Mouse (Mus musculus): ENCODE results near the gene Epb41. TPM values are rescaled to one million over a fixed set of nuclear protein-coding genes. Genes with fewer than 3 reads are reported as not detected.

Gene Epb41
- polyA plus RNA-seq, 1 experiment from 2014 or later: 125 TPM

DNA sequence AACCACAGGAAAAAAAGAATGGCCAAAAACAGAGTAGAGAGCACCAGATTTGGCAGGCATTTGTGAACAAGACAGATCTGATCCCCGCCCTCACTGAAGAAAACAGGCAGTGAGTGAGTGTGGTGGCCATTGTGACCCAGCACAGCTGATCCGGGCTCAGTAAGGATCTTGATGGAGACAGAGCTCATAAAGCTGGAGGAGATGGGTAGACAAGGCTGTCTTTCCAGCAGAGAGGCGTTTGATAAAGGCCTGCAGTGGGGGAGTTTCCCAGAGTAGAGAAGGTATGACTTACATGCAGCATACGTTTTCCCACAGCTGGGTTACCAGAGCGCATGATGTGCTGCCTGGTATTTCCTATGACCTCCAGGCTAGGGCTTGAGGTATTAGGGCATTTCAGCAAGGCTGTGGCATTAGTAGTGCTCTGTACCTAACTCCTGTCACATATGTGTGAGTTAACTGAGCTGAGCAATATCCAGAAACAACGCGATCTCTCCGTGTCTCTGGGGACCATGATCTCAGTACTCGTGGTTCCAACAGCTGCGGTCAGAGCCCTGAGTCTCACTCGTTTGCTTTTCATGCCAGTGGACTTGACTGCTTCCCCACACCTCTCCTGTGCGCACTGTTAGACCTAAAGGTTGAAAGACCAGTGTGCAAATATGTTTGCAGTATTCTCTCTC, 176.5 kb downstream of the Epb41 start:
- no peak overlapping the region for H3K9ac ChIP-seq
- H3K27me3 ChIP-seq: no peaks in the 10 kb centered on the region
- H3K4me3 ChIP-seq: no peak overlapping the region
- no peak overlapping the region for H3K27ac ChIP-seq
- WGBS: 87% methylated on average over 12 of the region's 12 CpGs
- ATAC-seq (ENCODE audit: insufficient number of reproducible peaks, insufficient read depth, low FRiP score, low TSS enrichment): no peak
- H3K9me3 ChIP-seq: no peaks in the 10 kb centered on the region
- no peaks in the 10 kb centered on the region for H3K4me1 ChIP-seq
- H3K4me2 ChIP-seq (replicated peaks): no peak overlapping the region
- H3K36me3 ChIP-seq: peaks cover 74% of the 10 kb centered on the region

DNA sequence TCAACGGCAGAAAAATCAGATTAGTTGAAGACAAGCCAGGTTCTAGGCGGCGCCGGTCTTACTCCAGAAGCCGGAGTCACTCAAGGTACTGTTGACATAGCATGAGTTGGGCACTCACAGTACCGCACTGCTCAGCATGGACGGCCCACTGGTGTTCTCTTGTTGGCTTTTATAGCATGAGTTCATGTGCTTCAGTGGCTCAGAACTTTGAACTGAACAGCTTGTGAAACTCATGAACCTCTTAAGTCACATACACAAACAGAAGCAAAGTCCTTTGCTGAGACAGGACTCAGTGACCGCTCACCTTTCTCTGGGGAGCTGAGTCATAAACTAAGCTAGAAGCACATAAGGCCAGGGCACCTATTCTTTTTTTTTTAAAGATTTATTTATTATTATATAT, 177.3 kb downstream of the Epb41 start:
- Histone ChIP-seq H3K9ac (no peak overlapping the region), H3K4me1 (no peaks in the 10 kb centered on the region), H3K9me3 (no peaks in the 10 kb centered on the region), H3K27me3 (no peaks in the 10 kb centered on the region), H3K27ac (no peak overlapping the region), H3K4me3 (no peak overlapping the region), H3K4me2 (replicated peaks) (no peak overlapping the region), H3K36me3 (peaks cover 82% of the 10 kb centered on the region)
- ATAC-seq (ENCODE audit: insufficient number of reproducible peaks, insufficient read depth, low FRiP score, low TSS enrichment): no peak
- WGBS: 97% methylated on average over 8 of the region's 8 CpGs

DNA sequence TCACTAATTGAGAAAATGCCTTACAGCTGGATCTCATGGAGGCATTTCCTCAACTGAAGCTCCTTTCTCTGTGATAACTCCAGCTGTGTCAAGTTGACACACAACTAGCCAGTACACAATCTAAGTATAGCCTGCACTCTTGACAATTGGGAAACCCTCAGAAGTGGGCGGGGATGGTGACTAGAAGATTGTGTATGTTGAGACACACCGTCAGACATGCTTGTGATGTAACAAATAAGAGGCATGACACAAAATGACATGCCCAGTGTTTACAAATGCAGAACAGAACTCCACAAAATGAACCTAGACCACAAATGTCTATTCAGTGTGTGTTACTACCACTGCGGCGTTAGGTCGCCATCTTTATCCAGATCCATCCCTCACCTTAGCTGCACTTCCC, 178.0 kb downstream of the Epb41 start:
- Histone ChIP-seq H3K27ac (no peak overlapping the region), H3K4me2 (replicated peaks) (no peak overlapping the region), H3K4me3 (no peak overlapping the region), H3K9ac (no peak overlapping the region), H3K9me3 (no peaks in the 10 kb centered on the region), H3K4me1 (no peaks in the 10 kb centered on the region), H3K27me3 (no peaks in the 10 kb centered on the region), H3K36me3 (peaks cover 83% of the 10 kb centered on the region)
- no peak for ATAC-seq (ENCODE audit: insufficient number of reproducible peaks, insufficient read depth, low FRiP score, low TSS enrichment)
- WGBS: 89% methylated on average over 5 of the region's 5 CpGs

DNA sequence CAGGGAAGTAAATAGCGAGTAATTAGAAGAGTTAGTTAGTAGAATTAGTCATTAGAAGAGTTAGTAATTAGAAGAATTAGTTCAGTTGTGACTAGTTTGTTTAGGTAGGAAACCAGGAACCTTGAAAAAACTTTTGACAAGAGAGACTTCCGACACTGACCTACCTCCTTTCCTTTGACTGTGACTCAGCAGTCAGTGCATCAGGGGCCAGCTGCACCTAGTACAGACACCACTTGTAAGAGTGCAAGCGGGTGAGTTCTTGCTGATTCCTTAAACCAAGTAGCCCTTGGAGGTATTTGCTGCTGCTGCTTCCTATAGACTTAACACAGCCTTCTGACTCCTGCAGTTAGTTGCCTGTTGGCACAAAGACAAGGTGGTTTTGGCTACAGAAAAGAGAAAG, 184.4 kb downstream of the Epb41 start:
- Histone ChIP-seq H3K4me3 (no peak overlapping the region), H3K4me2 (replicated peaks) (no peak overlapping the region), H3K27me3 (no peaks in the 10 kb centered on the region), H3K36me3 (peaks cover 52% of the 10 kb centered on the region), H3K9me3 (no peaks in the 10 kb centered on the region), H3K9ac (no peak overlapping the region), H3K27ac (no peak overlapping the region), H3K4me1 (no peaks in the 10 kb centered on the region)
- 89% methylated on average over 3 of the region's 3 CpGs for WGBS
- no peak for ATAC-seq (ENCODE audit: insufficient number of reproducible peaks, insufficient read depth, low FRiP score, low TSS enrichment)

DNA sequence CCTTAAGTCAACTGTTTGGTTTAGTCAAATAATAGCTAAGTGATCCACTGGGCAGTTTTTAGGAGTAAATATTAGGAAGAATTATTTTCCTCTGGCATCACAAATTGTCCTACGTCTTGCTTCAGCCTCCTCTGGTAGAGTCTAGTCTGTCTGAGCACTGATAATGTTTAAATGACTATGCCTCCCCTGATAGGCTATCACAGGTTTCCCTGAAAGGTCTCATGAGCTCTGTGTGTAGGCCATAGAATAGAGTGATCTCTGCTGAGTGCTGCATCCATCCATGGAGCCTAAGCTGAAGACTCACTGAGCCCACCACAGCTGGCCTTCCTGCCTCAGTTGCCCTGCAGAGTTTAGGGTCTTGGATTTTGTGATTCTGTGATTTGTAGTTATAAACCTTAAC, 186.6 kb downstream of the Epb41 start:
- H3K36me3 ChIP-seq: peaks cover 51% of the 10 kb centered on the region
- H3K9me3 ChIP-seq: no peaks in the 10 kb centered on the region
- H3K27me3 ChIP-seq: no peaks in the 10 kb centered on the region
- peaks cover 1% of the 10 kb centered on the region; the same call in 1 of the 2 replicates for H3K4me1 ChIP-seq
- no peak overlapping the region for H3K9ac ChIP-seq
- no peak overlapping the region for H3K4me3 ChIP-seq
- H3K4me2 ChIP-seq (replicated peaks): no peak overlapping the region
- ATAC-seq (ENCODE audit: insufficient number of reproducible peaks, insufficient read depth, low FRiP score, low TSS enrichment): no peak
- H3K27ac ChIP-seq: no peak overlapping the region
- WGBS: 82% methylated on average over 1 of the region's 1 CpGs

DNA sequence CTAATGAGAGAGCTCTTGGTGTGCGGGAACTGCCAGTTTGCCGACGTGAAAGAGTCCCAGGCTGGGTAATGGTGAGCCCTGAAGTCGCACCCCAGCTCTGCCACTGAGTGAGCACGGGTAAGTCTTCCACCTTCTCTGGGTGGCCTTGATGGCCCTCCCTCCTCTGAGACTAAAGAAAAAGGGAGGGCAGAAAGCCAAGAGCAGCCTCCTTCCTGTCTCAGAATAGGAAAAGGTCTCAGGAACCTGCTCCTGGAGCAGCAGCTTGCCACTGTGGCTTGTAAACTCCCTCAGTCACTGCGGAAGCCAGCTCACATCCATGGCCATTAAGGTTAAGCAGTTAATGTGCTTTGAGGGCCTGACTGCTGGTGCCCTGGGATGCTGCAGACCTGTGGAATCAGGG, 189.7 kb downstream of the Epb41 start:
- Histone ChIP-seq H3K9ac (no peak overlapping the region), H3K4me3 (no peak overlapping the region), H3K36me3 (peaks cover 33% of the 10 kb centered on the region), H3K4me2 (replicated peaks) (no peak overlapping the region), H3K4me1 (peaks cover 9% of the 10 kb centered on the region), H3K27me3 (no peaks in the 10 kb centered on the region), H3K27ac (no peak overlapping the region), H3K9me3 (no peaks in the 10 kb centered on the region)
- no peak for ATAC-seq (ENCODE audit: insufficient number of reproducible peaks, insufficient read depth, low FRiP score, low TSS enrichment)
- 90% methylated on average over 6 of the region's 6 CpGs for WGBS

DNA sequence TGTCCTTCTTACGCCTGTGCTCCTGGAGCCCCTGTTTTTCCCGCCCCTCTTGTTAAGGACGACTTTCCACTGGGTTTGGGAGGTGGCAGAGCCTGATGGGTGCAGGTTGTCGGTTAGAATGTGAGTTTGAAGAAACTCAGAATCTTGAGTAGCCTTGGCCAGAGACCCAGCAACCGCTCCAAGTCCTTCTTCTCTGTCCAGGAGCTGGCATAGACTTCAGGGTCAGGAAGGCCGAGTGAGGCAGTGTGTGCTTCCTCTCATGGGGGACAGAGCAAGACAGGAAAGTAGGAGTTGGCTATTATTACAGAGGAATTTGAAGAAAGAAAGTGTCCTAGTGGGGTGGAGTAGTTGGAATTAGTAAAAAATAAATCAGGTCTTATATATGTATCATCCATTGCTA, 191.6 kb downstream of the Epb41 start:
- no peak for ATAC-seq (ENCODE audit: insufficient number of reproducible peaks, insufficient read depth, low FRiP score, low TSS enrichment)
- no peak overlapping the region for H3K4me2 ChIP-seq (replicated peaks)

DNA sequence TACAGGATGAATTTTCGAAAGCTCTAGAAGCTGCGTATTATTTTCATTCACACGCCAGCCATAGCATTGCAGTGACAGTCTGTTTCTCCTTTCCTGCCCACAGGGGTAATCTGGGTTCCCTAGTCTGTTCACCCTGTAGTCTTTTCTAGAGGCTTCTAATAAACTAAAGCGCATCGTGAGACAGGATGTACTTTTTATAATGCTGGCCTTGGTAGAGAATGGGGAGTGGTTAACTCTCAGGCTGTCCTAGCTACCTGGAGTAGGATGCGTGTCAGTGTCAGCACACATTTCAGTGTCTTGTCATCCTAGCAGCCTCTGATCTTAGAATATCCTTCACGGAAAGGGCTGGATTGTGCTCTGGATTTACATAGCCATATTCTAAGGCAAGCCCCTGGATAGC, 193.8 kb downstream of the Epb41 start:
- peaks cover 22% of the 10 kb centered on the region for H3K36me3 ChIP-seq
- no peaks in the 10 kb centered on the region for H3K27me3 ChIP-seq
- H3K9me3 ChIP-seq: no peaks in the 10 kb centered on the region
- no peak overlapping the region for H3K4me3 ChIP-seq
- peaks cover 34% of the 10 kb centered on the region for H3K4me1 ChIP-seq
- ATAC-seq (ENCODE audit: insufficient number of reproducible peaks, insufficient read depth, low FRiP score, low TSS enrichment): no peak
- H3K9ac ChIP-seq: peak overlapping the region; percentile 3; the same call in 1 of the 2 replicates
- no peak overlapping the region for H3K4me2 ChIP-seq (replicated peaks)
- 86% methylated on average over 7 of the region's 7 CpGs for WGBS
- H3K27ac ChIP-seq: no peak overlapping the region

More for the DNA sequence above, 191.6 kb downstream of the Epb41 start:
- Histone ChIP-seq H3K9me3 (no peaks in the 10 kb centered on the region), H3K9ac (no peak overlapping the region), H3K27ac (no peak overlapping the region), H3K4me1 (peaks cover 18% of the 10 kb centered on the region), H3K27me3 (no peaks in the 10 kb centered on the region), H3K36me3 (peaks cover 26% of the 10 kb centered on the region), H3K4me3 (no peak overlapping the region)
- 76% methylated on average over 6 of the region's 6 CpGs for WGBS

DNA sequence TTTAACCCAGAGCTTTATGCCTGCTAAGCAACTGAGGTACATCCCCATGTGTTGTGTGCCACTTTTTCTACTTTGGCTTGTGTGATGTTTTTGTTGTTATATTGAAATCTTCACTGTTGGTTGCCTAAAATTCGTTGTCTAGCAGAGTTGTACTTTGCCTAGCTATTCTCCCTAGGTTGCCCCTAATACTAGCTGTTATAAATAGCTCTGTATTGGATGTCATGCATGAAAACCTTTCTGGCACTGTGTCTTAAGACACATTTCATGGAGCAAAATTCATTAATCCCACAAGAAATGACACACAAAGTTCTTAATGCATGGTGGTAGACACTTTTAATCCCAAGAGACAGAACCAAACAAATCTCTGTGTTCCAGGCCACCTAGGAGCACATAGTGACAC, 195.4 kb downstream of the Epb41 start:
- no peaks in the 10 kb centered on the region for H3K27me3 ChIP-seq

DNA sequence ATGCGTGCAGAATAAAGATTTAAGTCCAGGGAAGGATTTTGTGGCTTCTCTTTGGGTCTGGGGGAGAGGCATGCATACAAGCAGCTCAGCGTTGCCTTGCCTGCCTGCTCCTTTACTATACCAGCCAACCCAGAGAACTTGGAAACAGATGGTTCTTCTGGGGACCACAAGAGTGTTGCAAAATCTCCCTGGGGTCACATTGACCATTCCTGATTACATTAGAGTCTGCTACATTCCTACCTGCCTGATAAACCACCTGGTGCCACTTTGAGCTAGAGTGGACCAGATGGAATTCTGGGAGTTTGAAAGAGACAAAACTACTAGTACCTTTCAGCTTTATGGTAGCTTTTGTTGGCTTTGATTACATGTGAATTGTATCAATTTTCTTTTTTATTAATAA, 198.3 kb downstream of the Epb41 start:
- no peaks in the 10 kb centered on the region for H3K27me3 ChIP-seq
- H3K4me2 ChIP-seq (replicated peaks): 0 out of 2 replicates have a peak overlapping the region, but pooled peaks have one; percentile 76
- H3K27ac ChIP-seq: no peak overlapping the region
- peaks cover 48% of the 10 kb centered on the region for H3K4me1 ChIP-seq
- no peak overlapping the region for H3K9ac ChIP-seq
- H3K9me3 ChIP-seq: no peaks in the 10 kb centered on the region
- H3K4me3 ChIP-seq: no peak overlapping the region
- WGBS: 60% methylated on average over 2 of the region's 2 CpGs
- no peaks in the 10 kb centered on the region for H3K36me3 ChIP-seq
- no peak for ATAC-seq (ENCODE audit: insufficient number of reproducible peaks, insufficient read depth, low FRiP score, low TSS enrichment)

More for the DNA sequence above, 195.4 kb downstream of the Epb41 start:
- Histone ChIP-seq H3K36me3 (peaks cover 6% of the 10 kb centered on the region; the same call in 1 of the 2 replicates), H3K4me3 (no peak overlapping the region), H3K9ac (no peak overlapping the region), H3K4me1 (peaks cover 48% of the 10 kb centered on the region), H3K27ac (no peak overlapping the region), H3K9me3 (no peaks in the 10 kb centered on the region), H3K4me2 (replicated peaks) (no peak overlapping the region)
- WGBS: 82% methylated on average over 1 of the region's 1 CpGs
- ATAC-seq (ENCODE audit: insufficient number of reproducible peaks, insufficient read depth, low FRiP score, low TSS enrichment): no peak

DNA sequence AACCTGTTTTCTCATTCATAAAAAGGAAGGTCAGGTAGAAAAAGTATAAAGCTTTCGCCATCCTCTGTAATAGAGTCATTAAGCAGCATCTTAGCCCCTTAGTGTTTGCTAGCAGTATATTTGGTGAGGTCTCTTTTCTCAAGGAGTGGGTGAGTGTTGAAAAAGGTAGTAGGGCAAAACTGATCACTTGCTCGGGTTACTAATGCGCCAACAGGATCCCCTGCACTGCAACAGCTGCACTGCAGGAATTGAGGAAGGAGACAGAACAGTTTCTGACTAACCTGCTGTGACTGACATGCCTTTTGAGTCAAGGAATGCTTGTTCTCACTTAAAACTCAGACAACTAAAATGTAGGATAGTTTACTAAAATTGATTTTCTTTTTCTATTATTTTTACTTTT, 199.9 kb downstream of the Epb41 start:
- Histone ChIP-seq H3K27ac (no peak overlapping the region), H3K27me3 (no peaks in the 10 kb centered on the region), H3K4me2 (replicated peaks) (peak overlapping the region; percentile 76), H3K9me3 (no peaks in the 10 kb centered on the region), H3K9ac (peak overlapping the region; percentile 100), H3K36me3 (peaks cover 3% of the 10 kb centered on the region; the same call in 1 of the 2 replicates), H3K4me1 (peaks cover 43% of the 10 kb centered on the region), H3K4me3 (peak overlapping the region; percentile 91)
- WGBS: 42% methylated on average over 3 of the region's 3 CpGs
- ATAC-seq (ENCODE audit: insufficient number of reproducible peaks, insufficient read depth, low FRiP score, low TSS enrichment): no peak

DNA sequence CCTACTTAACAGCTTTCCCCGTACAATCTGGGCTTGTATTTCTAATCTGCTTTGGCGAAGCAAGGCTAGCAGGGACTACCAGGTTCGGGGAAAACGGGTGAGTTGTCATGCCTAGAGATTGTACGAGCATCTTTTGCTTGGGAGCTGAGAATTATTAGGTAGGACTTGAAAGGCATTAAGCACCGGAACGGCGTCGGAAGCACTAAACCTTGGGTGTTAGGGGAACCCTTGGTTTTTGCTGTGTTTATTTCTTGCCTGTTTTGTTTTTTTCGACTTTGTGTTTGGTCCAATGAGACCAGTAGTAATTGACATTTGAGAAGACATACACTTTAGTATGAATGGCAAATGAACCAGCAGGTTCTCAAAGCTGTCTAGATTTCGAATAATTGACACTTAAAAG, 200.6 kb downstream of the Epb41 start:
- no peaks in the 10 kb centered on the region for H3K27me3 ChIP-seq

More for the DNA sequence above, 200.6 kb downstream of the Epb41 start:
- H3K4me3 ChIP-seq: peak overlapping the region; percentile 91
- H3K9ac ChIP-seq: peak overlapping the region; percentile 100
- no peak for ATAC-seq (ENCODE audit: insufficient number of reproducible peaks, insufficient read depth, low FRiP score, low TSS enrichment)
- peak overlapping the region; percentile 100 for H3K27ac ChIP-seq
- peaks cover 3% of the 10 kb centered on the region; the same call in 1 of the 2 replicates for H3K36me3 ChIP-seq
- H3K9me3 ChIP-seq: no peaks in the 10 kb centered on the region
- WGBS: 4% methylated on average over 11 of the region's 11 CpGs
- H3K4me1 ChIP-seq: peaks cover 37% of the 10 kb centered on the region
- peak overlapping the region; percentile 76 for H3K4me2 ChIP-seq (replicated peaks)
